Mouse (Mus musculus) limb, embryonic 13.5 days (tissue): ENCODE data around the gene Rab8a. TPM values are rescaled to one million over a fixed set of nuclear protein-coding genes. Genes with fewer than 3 reads are reported as not detected.

Experiments
- ATAC-seq: fragments of 200-750 bp; cut with Nextera tagmentation; 2 replicates; pipeline ENCODE4 v1.8.0; 2017; ENCODE audit warnings: low read depth, moderate number of reproducible peaks, moderate TSS enrichment; ENCODE audit not compliant: low FRiP score
- H3K27ac ChIP-seq: fragments of 300-500 bp; sonication (generic); 2 replicates; pipeline ENCODE4 v1.5.1; 2015; ENCODE audit warnings: inconsistent platforms, mild to moderate bottlenecking, moderate library complexity
- H3K27me3 ChIP-seq: fragments of 300-500 bp; sonication (generic); 2 replicates; pipeline ENCODE4 v1.6.1; 2015; ENCODE audit warnings: mild to moderate bottlenecking, inconsistent platforms
- H3K36me3 ChIP-seq: fragments of 300-500 bp; sonication (generic); 2 replicates; pipeline ENCODE4 v1.6.1; 2015; ENCODE audit warnings: inconsistent platforms, mild to moderate bottlenecking, moderate library complexity
- H3K4me1 ChIP-seq: fragments of 300-500 bp; sonication (generic); 2 replicates; pipeline ENCODE4 v1.6.1; 2015; ENCODE audit warnings: inconsistent platforms
- H3K4me2 ChIP-seq: fragments of 300-500 bp; sonication (generic); replicated peaks from 2 replicates; pipeline ENCODE4 v1.6.1; 2015; ENCODE audit warnings: inconsistent platforms, mild to moderate bottlenecking, moderate library complexity
- H3K4me3 ChIP-seq: fragments of 300-500 bp; sonication (generic); 2 replicates; pipeline ENCODE4 v1.5.1; 2015; ENCODE audit warnings: moderate library complexity, mild to moderate bottlenecking, inconsistent platforms
- H3K9ac ChIP-seq: fragments of 300-500 bp; sonication (generic); 2 replicates; pipeline ENCODE4 v1.6.1; 2015; ENCODE audit warnings: mild to moderate bottlenecking, inconsistent platforms
- H3K9me3 ChIP-seq: fragments of 300-500 bp; sonication (generic); 2 replicates; pipeline ENCODE4 v1.6.1; 2016; ENCODE audit warnings: inconsistent platforms
- WGBS: fragments of 180-500 bp; shearing (Covaris S2); methylation state at CpG from one replicate; pipeline ENCODE4 v1.1.7; 2015; 5-methylcytosine and 5-hydroxymethylcytosine counted together
- polyA plus RNA-seq: library from polyadenylated mRNA; unstranded; fragments of >200 nt; fragmentation: Nextera tagmentation; extraction: Ambion mirVana; gene quantifications from 2 replicates; pipeline ENCODE4 v1.2.1, GENCODE M21; 2015

The Rab8a gene
- polyA plus RNA-seq, 1 experiment from 2014 or later, result 121 TPM

- WGBS, result 68% methylated on average over 12 of the region's 12 CpGs
Measured at GRCm38 (mm10) chr8:72189417-72190214, 28.6 kb downstream of the Rab8a start, which contains the start of gene Hsh2d. Hsh2d (plus strand) TSS chr8:72189638.

GRCm38 (mm10) chr8:72190215-72190539 is 29.2 kb downstream of the Rab8a start:
- Histone ChIP-seq H3K4me3 (no peak overlapping the region), H3K27me3 (no peaks in the 10 kb centered on the region), H3K36me3 (no peaks in the 10 kb centered on the region), H3K4me2 (no peak overlapping the region), H3K9ac (no peak overlapping the region), H3K4me1 (no peaks in the 10 kb centered on the region), H3K9me3 (0 out of 2 replicates have a peak, but pooled peaks cover 2% of the 10 kb centered on the region), H3K27ac (no peak overlapping the region)
- no peak for ATAC-seq
- 80% methylated on average over 2 of the region's 2 CpGs for WGBS

More at GRCm38 (mm10) chr8:72189417-72190214, 28.6 kb downstream of the Rab8a start, which contains the start of gene Hsh2d:
- no peak for ATAC-seq
- no peak within 1 kb of the TSS for H3K4me2 ChIP-seq
- H3K4me1 ChIP-seq, result no peaks in the 10 kb centered on the region
- no peaks in the 10 kb centered on the region for H3K36me3 ChIP-seq
- H3K9ac ChIP-seq, result no peak within 1 kb of the TSS
- no peak within 1 kb of the TSS for H3K4me3 ChIP-seq
- no peaks in the 10 kb centered on the region for H3K27me3 ChIP-seq
- H3K27ac ChIP-seq, result no peak within 1 kb of the TSS
- H3K9me3 ChIP-seq, result 0 out of 2 replicates have a peak, but pooled peaks cover 2% of the 10 kb centered on the region

- Histone ChIP-seq H3K9ac (no peak overlapping the region), H3K27ac (no peak overlapping the region), H3K27me3 (no peaks in the 10 kb centered on the region), H3K4me3 (no peak overlapping the region), H3K4me2 (no peak overlapping the region), H3K4me1 (no peaks in the 10 kb centered on the region), H3K36me3 (no peaks in the 10 kb centered on the region), H3K9me3 (0 out of 2 replicates have a peak, but pooled peaks cover 2% of the 10 kb centered on the region)
- no peak for ATAC-seq
Measured at GRCm38 (mm10) chr8:72192065-72192464, 31.1 kb downstream of the Rab8a start.

GRCm38 (mm10) chr8:72197997-72198396 is 37.0 kb downstream of the Rab8a start:
- no peak overlapping the region for H3K4me2 ChIP-seq
- peaks cover 17% of the 10 kb centered on the region for H3K9me3 ChIP-seq
- no peaks in the 10 kb centered on the region for H3K27me3 ChIP-seq
- no peaks in the 10 kb centered on the region for H3K4me1 ChIP-seq
- no peak for ATAC-seq
- no peak overlapping the region for H3K27ac ChIP-seq
- no peaks in the 10 kb centered on the region for H3K36me3 ChIP-seq
- H3K9ac ChIP-seq, result no peak overlapping the region
- WGBS, result 57% methylated on average over 8 of the region's 8 CpGs
- H3K4me3 ChIP-seq, result no peak overlapping the region

GRCm38 (mm10) chr8:72208582-72208981 is 47.6 kb downstream of the Rab8a start:
- H3K9ac ChIP-seq, result no peak overlapping the region
- H3K4me2 ChIP-seq, result no peak overlapping the region
- no peak overlapping the region for H3K27ac ChIP-seq
- H3K27me3 ChIP-seq, result no peaks in the 10 kb centered on the region
- 76% methylated on average over 1 of the region's 1 CpGs for WGBS
- H3K36me3 ChIP-seq, result no peaks in the 10 kb centered on the region; the same call in 1 of the 2 replicates
- no peak for ATAC-seq
- H3K4me1 ChIP-seq, result no peaks in the 10 kb centered on the region
- H3K9me3 ChIP-seq, result 0 out of 2 replicates have a peak, but pooled peaks cover 8% of the 10 kb centered on the region
- H3K4me3 ChIP-seq, result no peak overlapping the region

GRCm38 (mm10) chr8:72210222-72210621 is 49.2 kb downstream of the Rab8a start:
- Histone ChIP-seq H3K4me1 (no peaks in the 10 kb centered on the region), H3K9me3 (no peaks in the 10 kb centered on the region), H3K36me3 (no peaks in the 10 kb centered on the region), H3K27me3 (no peaks in the 10 kb centered on the region), H3K4me3 (no peak overlapping the region), H3K27ac (no peak overlapping the region), H3K9ac (no peak overlapping the region), H3K4me2 (no peak overlapping the region)
- 75% methylated on average over 4 of the region's 4 CpGs for WGBS
- ATAC-seq, result no peak

GRCm38 (mm10) chr8:72210710-72211109 is 49.7 kb downstream of the Rab8a start:
- WGBS, result 50% methylated on average over 2 of the region's 2 CpGs
- ATAC-seq, result no peak
- no peak overlapping the region for H3K4me2 ChIP-seq
- no peaks in the 10 kb centered on the region for H3K9me3 ChIP-seq
- H3K36me3 ChIP-seq, result no peaks in the 10 kb centered on the region
- no peak overlapping the region for H3K4me3 ChIP-seq
- no peak overlapping the region for H3K9ac ChIP-seq
- no peak overlapping the region for H3K27ac ChIP-seq
- H3K27me3 ChIP-seq, result no peaks in the 10 kb centered on the region
- no peaks in the 10 kb centered on the region for H3K4me1 ChIP-seq

- no peaks in the 10 kb centered on the region for H3K27me3 ChIP-seq
- WGBS, result 79% methylated on average over 1 of the region's 1 CpGs
- no peak for ATAC-seq
- no peaks in the 10 kb centered on the region for H3K4me1 ChIP-seq
- H3K4me3 ChIP-seq, result no peak overlapping the region
- no peak overlapping the region for H3K4me2 ChIP-seq
- no peaks in the 10 kb centered on the region for H3K36me3 ChIP-seq
- H3K9ac ChIP-seq, result no peak overlapping the region
- no peaks in the 10 kb centered on the region for H3K9me3 ChIP-seq
- no peak overlapping the region for H3K27ac ChIP-seq
Measured at GRCm38 (mm10) chr8:72211846-72212245, 50.8 kb downstream of the Rab8a start.

GRCm38 (mm10) chr8:72212751-72213150 is 51.8 kb downstream of the Rab8a start, which contains the start of gene Cib3:
Cib3 (minus strand) TSS chr8:72212837.
- no peaks in the 10 kb centered on the region for H3K9me3 ChIP-seq
- no peak within 1 kb of the TSS for H3K27ac ChIP-seq
- H3K4me1 ChIP-seq, result no peaks in the 10 kb centered on the region
- H3K27me3 ChIP-seq, result no peaks in the 10 kb centered on the region
- ATAC-seq, result no peak
- no peaks in the 10 kb centered on the region for H3K36me3 ChIP-seq
- no peak within 1 kb of the TSS for H3K4me2 ChIP-seq
- WGBS, result 53% methylated on average over 4 of the region's 4 CpGs
- no peak within 1 kb of the TSS for H3K4me3 ChIP-seq
- no peak within 1 kb of the TSS for H3K9ac ChIP-seq

- H3K9ac ChIP-seq, result no peak within 1 kb of the TSS
- no peak within 1 kb of the TSS for H3K27ac ChIP-seq
- no peak within 1 kb of the TSS for H3K4me2 ChIP-seq
- no peak within 1 kb of the TSS for H3K4me3 ChIP-seq
- H3K36me3 ChIP-seq, result no peaks in the 10 kb centered on the region
- ATAC-seq, result no peak
- no peaks in the 10 kb centered on the region for H3K4me1 ChIP-seq
- no peaks in the 10 kb centered on the region for H3K27me3 ChIP-seq
- no peaks in the 10 kb centered on the region for H3K9me3 ChIP-seq
- WGBS, result 83% methylated on average over 4 of the region's 4 CpGs
Measured at GRCm38 (mm10) chr8:72213536-72213935, 52.5 kb downstream of the Rab8a start, which contains the start of gene Gm11034. Gm11034 (minus strand) TSS chr8:72213636.

- Histone ChIP-seq H3K27me3 (no peaks in the 10 kb centered on the region), H3K36me3 (no peaks in the 10 kb centered on the region), H3K4me2 (no peak overlapping the region), H3K4me1 (no peaks in the 10 kb centered on the region), H3K9me3 (no peaks in the 10 kb centered on the region), H3K4me3 (no peak overlapping the region), H3K9ac (no peak overlapping the region), H3K27ac (no peak overlapping the region)
- ATAC-seq, result no peak
- WGBS, result 29% methylated on average over 2 of the region's 2 CpGs
Measured at GRCm38 (mm10) chr8:72215060-72215459, 54.1 kb downstream of the Rab8a start.

GRCm38 (mm10) chr8:72215871-72216270 is 54.9 kb downstream of the Rab8a start:
- no peaks in the 10 kb centered on the region for H3K9me3 ChIP-seq
- H3K27ac ChIP-seq, result no peak overlapping the region
- 0 out of 2 replicates have a peak, but pooled peaks cover under 1% of the 10 kb centered on the region for H3K36me3 ChIP-seq
- no peak for ATAC-seq
- H3K4me1 ChIP-seq, result peaks cover 8% of the 10 kb centered on the region
- H3K4me3 ChIP-seq, result no peak overlapping the region
- H3K27me3 ChIP-seq, result no peaks in the 10 kb centered on the region
- H3K4me2 ChIP-seq, result no peak overlapping the region
- no peak overlapping the region for H3K9ac ChIP-seq
- WGBS, result 36% methylated on average over 1 of the region's 1 CpGs
